23 mouse cellular contexts compared by ENCODE assay signal in the genomic region with DNA sequence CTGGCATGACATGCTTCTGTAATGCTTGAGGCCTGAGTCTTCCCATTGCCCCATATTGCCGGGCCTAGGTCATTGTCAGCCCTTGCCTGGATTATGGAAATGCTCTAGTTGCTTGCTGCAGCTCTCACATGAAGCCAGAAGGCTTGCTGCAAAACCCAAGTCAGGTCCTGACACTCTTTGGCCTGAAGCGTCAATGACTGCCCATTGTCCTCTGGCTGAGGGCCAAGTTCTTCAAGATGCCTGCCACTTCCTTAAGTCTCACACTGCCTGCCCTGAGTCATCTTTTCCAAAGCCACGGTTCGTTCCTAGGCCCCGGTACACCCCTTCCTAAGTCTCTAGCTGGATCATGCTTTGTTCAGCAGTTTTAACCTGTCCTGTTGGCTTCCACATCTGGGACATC.
"Had no signal": no experiment of that assay in that cellular context is flagged by ENCODE, and none has a peak within 500 bp of the region (broad histone marks: within the 10 kb centered on the region; RNA-seq: fewer than 3 reads in every experiment).

No protein-coding gene starts in this region.

- DNase-seq: kidney, postnatal 14 days; layer of hippocampus, adult 9-11 months; liver; lung, adult 18-20 months; lung, postnatal 10 days; lung, postnatal 36 days; retina, postnatal 1 day; right cerebral cortex, postnatal 25 days; spleen, adult 18-20 months; thymus, postnatal 36 days had no signal

- H3K27ac ChIP-seq: layer of hippocampus, adult 2 months; limb, embryonic 10.5 days; limb, embryonic 13.5 days; liver, embryonic 12.5 days; liver, embryonic 15.5 days; lung, embryonic 15.5 days; midbrain, embryonic 10.5 days; midbrain, embryonic 13.5 days; neural tube, embryonic 13.5 days; stomach, embryonic 15.5 days had no signal

- H3K9ac ChIP-seq: limb, embryonic 13.5 days; liver, embryonic 12.5 days; liver, embryonic 15.5 days; lung, embryonic 15.5 days; midbrain, embryonic 13.5 days; neural tube, embryonic 13.5 days; stomach, embryonic 15.5 days had no signal

- H3K4me1 ChIP-seq: liver, embryonic 12.5 days had no signal

- H3K9me3 ChIP-seq: limb, embryonic 10.5 days; limb, embryonic 13.5 days; liver, embryonic 12.5 days; liver, embryonic 15.5 days; lung, embryonic 15.5 days; megakaryocyte, embryonic 14.5 days; midbrain, embryonic 10.5 days; midbrain, embryonic 13.5 days; neural tube, embryonic 13.5 days; stomach, embryonic 15.5 days had no signal

- H3K4me2 ChIP-seq: limb, embryonic 13.5 days; liver, embryonic 12.5 days; liver, embryonic 15.5 days; lung, embryonic 15.5 days; midbrain, embryonic 13.5 days; neural tube, embryonic 13.5 days; stomach, embryonic 15.5 days had no signal

- H3K4me3 ChIP-seq: layer of hippocampus, adult 2 months; limb, embryonic 10.5 days; limb, embryonic 13.5 days; liver, embryonic 12.5 days; liver, embryonic 15.5 days; lung, embryonic 15.5 days; midbrain, embryonic 10.5 days; midbrain, embryonic 13.5 days; myocyte; neural tube, embryonic 13.5 days; stomach, embryonic 15.5 days had no signal

- ATAC-seq: liver, embryonic 12.5 days; midbrain, embryonic 13.5 days; midbrain, embryonic 16.5 days had no signal

- H3K36me3 ChIP-seq: limb, embryonic 10.5 days; limb, embryonic 13.5 days; liver, embryonic 12.5 days; liver, embryonic 15.5 days; lung, embryonic 15.5 days; midbrain, embryonic 10.5 days; midbrain, embryonic 13.5 days; neural tube, embryonic 13.5 days; stomach, embryonic 15.5 days had no signal
